Mouse (Mus musculus) midbrain, embryonic 15.5 days (tissue): ENCODE measurements around the gene Olfr1222. TPM values are rescaled to one million over a fixed set of nuclear protein-coding genes. Genes with fewer than 3 reads are reported as not detected.
"Not testable (repeated sequence)": the region's sequence is repeated elsewhere in the genome, so short reads cannot be mapped to it uniquely, and the experiment has no call there.

ENCODE experiments used
- ATAC-seq: fragments of 200-750 bp; cut with Nextera tagmentation; replicated peaks from 2 replicates; pipeline ENCODE4 v1.8.0; 2017; ENCODE audit warnings: moderate TSS enrichment
- H3K27ac ChIP-seq: fragments of 300-500 bp; sonication (generic); 2 replicates; pipeline ENCODE4 v1.5.1; 2015; ENCODE audit warnings: mild to moderate bottlenecking, inconsistent platforms
- H3K27me3 ChIP-seq: fragments of 300-500 bp; sonication (generic); replicated peaks from 2 replicates; pipeline ENCODE4 v1.6.1; 2015; ENCODE audit warnings: inconsistent platforms
- H3K36me3 ChIP-seq: fragments of 300-500 bp; sonication (generic); replicated peaks from 2 replicates; pipeline ENCODE4 v1.6.1; 2015; ENCODE audit warnings: inconsistent platforms
- H3K4me1 ChIP-seq: fragments of 300-500 bp; sonication (generic); 2 replicates; pipeline ENCODE4 v1.6.1; 2015; ENCODE audit warnings: inconsistent platforms
- H3K4me2 ChIP-seq: fragments of 300-500 bp; sonication (generic); 2 replicates; pipeline ENCODE4 v1.6.1; 2015; ENCODE audit warnings: inconsistent platforms, mild to moderate bottlenecking, moderate library complexity
- H3K4me3 ChIP-seq: fragments of 300-500 bp; sonication (generic); 2 replicates; pipeline ENCODE4 v1.5.1; 2015; ENCODE audit warnings: mild to moderate bottlenecking, inconsistent platforms
- H3K9ac ChIP-seq: fragments of 300-500 bp; sonication (generic); 2 replicates; pipeline ENCODE4 v1.6.1; 2015; ENCODE audit warnings: mild to moderate bottlenecking, inconsistent platforms
- H3K9me3 ChIP-seq: fragments of 300-500 bp; sonication (generic); 2 replicates; pipeline ENCODE4 v1.6.1; 2016; ENCODE audit warnings: inconsistent platforms
- WGBS: fragments of 180-500 bp; shearing (Covaris S2); methylation state at CpG from one replicate; pipeline ENCODE4 v1.1.7; 2015; ENCODE audit warnings: mixed read lengths; 5-methylcytosine and 5-hydroxymethylcytosine counted together
- polyA plus RNA-seq: library from polyadenylated mRNA; unstranded; fragments of >200 nt; fragmentation: Nextera tagmentation; extraction: Ambion mirVana; gene quantifications from 2 replicates; pipeline ENCODE4 v1.2.1, GENCODE M21; 2015

The Olfr1222 gene
- polyA plus RNA-seq: not detected in 2 replicates

DNA sequence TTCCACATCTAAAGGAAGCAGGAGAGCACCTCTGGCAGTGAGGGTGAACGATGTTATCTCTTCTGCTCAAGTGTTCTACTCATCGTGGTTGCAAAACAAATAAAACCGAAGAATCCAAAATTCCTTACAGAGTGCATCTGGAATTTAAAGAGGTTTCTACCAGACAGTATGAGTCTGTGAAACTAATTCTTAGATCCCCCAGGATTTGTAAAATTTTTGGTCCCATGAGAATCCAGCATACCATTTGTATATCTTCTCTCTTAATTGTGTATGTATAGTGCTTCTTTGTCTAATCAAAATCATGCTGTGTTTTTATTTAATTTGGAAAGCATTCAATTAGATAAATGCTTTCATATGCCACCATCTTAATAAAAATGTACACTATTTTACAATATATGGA is at the start of gene Olfr1222:
Gene Olfr1222, minus strand, starts transcription at position 101 of the 400 bp plus-strand sequence.
- Histone ChIP-seq H3K4me2 (no peak within 1 kb of the TSS), H3K9ac (no peak within 1 kb of the TSS), H3K27ac (no peak within 1 kb of the TSS), H3K4me1 (no peaks in the 10 kb centered on the region), H3K27me3 (no peaks in the 10 kb centered on the region), H3K9me3 (no peaks in the 10 kb centered on the region), H3K36me3 (no peaks in the 10 kb centered on the region), H3K4me3 (no peak within 1 kb of the TSS)
- no peak for ATAC-seq
- 78% methylated on average over 3 of the region's 3 CpGs for WGBS

DNA sequence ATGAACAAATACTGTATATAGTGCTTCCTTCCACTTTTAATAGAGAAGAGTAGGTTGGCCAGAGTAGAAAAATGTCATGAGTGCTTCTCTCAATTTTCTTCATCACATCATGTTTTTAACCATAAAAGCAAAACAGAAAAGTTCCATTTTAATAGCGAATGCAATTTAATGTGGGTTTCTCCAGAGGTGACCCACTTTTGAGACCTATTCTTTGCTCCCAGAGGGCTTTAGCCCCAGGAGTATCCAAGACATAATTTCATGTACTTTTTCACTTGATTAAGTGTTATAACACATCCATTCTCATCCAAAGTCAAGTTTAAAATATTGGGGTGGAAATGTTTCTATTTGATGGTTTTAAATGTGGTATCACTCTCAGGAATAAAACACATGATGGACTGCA is 41.7 kb upstream of the Olfr1222 start, which contains the start of gene Olfr1225:
Gene Olfr1225, minus strand, starts transcription at position 101 of the 400 bp plus-strand sequence.
- Histone ChIP-seq H3K9me3 (no peaks in the 10 kb centered on the region), H3K27ac (no peak within 1 kb of the TSS), H3K9ac (no peak within 1 kb of the TSS), H3K36me3 (no peaks in the 10 kb centered on the region), H3K4me3 (no peak within 1 kb of the TSS), H3K4me2 (no peak within 1 kb of the TSS), H3K4me1 (no peaks in the 10 kb centered on the region), H3K27me3 (no peaks in the 10 kb centered on the region)
- WGBS: 88% methylated on average over 1 of the region's 1 CpGs
- ATAC-seq: no peak

DNA sequence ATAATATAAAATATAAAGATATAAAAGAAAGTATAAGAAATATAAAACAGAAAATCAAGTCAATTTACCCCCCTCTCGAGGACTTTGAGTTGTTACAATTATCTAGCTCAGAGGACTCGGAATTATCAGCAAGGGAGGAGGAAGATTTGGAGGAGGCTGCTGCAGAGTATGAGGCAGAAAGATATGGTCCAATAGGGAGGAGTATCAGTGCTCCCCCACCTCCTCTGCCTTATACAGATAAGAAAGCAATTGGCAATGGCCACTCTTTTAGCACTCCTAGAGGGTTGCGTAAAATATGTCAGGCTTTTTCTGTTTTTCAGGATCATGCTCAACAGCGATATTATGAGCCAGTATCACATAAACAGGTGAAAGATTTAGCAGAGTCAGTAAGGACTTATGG is 31.9 kb upstream of the Olfr1222 start:
- not testable (repeated sequence) for H3K4me1 ChIP-seq, ATAC-seq, H3K9me3 ChIP-seq, H3K4me3 ChIP-seq, H3K4me2 ChIP-seq, H3K27me3 ChIP-seq, H3K9ac ChIP-seq, H3K27ac ChIP-seq, H3K36me3 ChIP-seq
- WGBS: 91% methylated on average over 4 of the region's 4 CpGs

DNA sequence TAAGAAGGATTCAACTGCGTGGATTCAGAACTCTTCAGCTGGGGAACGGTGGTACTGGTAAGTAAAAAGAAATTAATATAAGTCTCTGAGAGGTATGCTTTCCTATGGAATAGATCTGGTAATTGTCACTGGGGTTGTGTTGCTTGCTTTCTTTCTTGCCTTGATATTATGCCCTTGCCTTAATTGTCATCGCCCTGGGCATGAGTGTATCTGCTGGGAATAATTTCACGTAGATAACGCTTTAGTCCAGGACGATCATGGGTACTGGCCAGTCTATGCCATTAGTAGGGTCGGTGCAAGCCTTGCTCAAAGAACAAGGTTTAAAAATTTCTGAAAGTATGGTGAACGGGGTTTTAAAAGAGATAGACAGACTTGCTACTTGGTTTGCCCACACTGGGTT is 31.1 kb upstream of the Olfr1222 start, which contains the start of gene Olfr1224-ps1:
Gene Olfr1224-ps1, minus strand, starts transcription at position 101 of the 400 bp plus-strand sequence.
- H3K9ac ChIP-seq, ATAC-seq, H3K27ac ChIP-seq, H3K4me3 ChIP-seq, H3K36me3 ChIP-seq, H3K4me2 ChIP-seq, H3K4me1 ChIP-seq, H3K27me3 ChIP-seq, H3K9me3 ChIP-seq: not testable (repeated sequence)
- 96% methylated on average over 8 of the region's 8 CpGs for WGBS

DNA sequence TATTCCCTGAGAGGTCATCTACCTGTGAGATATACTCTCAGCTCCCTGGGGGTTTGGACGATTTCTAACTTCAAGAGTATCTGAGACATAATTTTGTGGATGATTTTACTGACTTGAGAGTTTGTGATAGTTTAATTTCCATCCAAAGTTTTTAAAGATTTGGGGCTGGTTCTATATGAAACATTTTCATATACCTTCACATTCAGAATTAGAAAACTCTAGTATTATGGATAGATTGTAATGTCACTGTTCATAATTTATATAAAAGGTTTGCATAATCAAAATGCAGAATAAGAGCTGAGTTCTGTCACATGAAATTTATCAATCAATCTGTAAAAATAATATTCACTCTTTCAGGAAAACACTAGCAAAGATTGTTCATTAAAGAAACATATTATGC is 18.6 kb upstream of the Olfr1222 start, which contains the start of gene Olfr1223:
Gene Olfr1223, minus strand, starts transcription at position 101 of the 400 bp plus-strand sequence.
- no peaks in the 10 kb centered on the region for H3K27me3 ChIP-seq
- WGBS: 87% methylated on average over 1 of the region's 1 CpGs
- no peak within 1 kb of the TSS for H3K4me2 ChIP-seq
- no peak within 1 kb of the TSS for H3K27ac ChIP-seq
- no peak for ATAC-seq
- no peaks in the 10 kb centered on the region for H3K9me3 ChIP-seq
- no peak within 1 kb of the TSS for H3K9ac ChIP-seq
- H3K4me1 ChIP-seq: no peaks in the 10 kb centered on the region
- no peak within 1 kb of the TSS for H3K4me3 ChIP-seq
- no peaks in the 10 kb centered on the region for H3K36me3 ChIP-seq

DNA sequence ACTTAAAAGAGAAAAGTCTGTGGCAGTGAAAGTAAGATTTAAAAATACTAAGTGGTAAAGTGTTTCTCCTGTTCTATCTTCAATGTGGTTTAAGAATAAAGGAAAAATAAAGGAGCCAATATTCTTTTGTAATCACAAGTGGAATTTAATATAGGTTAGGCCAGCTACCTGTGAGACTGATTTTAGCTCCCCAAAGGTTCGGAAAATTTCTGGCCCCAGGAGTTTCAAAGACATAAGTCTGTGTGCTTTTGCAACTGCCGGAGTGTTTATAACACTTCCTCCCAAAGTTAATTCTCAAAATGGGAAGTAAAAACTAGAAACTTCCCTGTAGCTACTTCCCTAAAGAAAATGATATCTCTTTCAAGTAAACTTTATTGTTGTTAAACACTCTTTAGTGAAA is 15.7 kb downstream of the Olfr1222 start, which contains the start of gene Olfr1221:
Gene Olfr1221, minus strand, starts transcription at position 101 of the 400 bp plus-strand sequence.
- 90% methylated on average over 2 of the region's 2 CpGs for WGBS
- Histone ChIP-seq H3K36me3 (no peaks in the 10 kb centered on the region), H3K4me1 (no peaks in the 10 kb centered on the region), H3K27me3 (no peaks in the 10 kb centered on the region), H3K9ac (no peak within 1 kb of the TSS), H3K9me3 (no peaks in the 10 kb centered on the region), H3K27ac (no peak within 1 kb of the TSS), H3K4me3 (no peak within 1 kb of the TSS), H3K4me2 (no peak within 1 kb of the TSS)
- no peak for ATAC-seq

DNA sequence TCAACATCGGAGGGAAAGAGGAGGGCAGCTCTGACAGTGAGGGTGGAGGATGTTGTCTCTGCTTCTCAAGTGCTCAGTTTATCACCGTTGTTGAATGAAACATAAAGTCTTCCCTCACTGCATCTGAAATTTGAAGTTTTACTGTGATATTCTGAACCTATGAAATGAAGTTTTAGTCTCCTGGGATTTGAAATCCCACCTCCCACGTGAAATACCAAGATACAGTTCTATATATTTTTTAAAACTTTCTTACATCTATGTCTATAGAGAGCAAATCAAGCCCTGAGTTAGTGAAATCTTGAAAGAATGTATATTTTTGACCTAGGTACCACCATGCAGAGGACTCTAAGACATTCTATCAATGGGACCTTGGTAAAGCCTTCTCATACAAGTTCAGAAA is 26.1 kb downstream of the Olfr1222 start, which contains the start of gene Olfr1220:
Gene Olfr1220, minus strand, starts transcription at position 101 of the 400 bp plus-strand sequence.
- Histone ChIP-seq H3K4me1 (no peaks in the 10 kb centered on the region), H3K4me3 (no peak within 1 kb of the TSS), H3K9ac (no peak within 1 kb of the TSS), H3K36me3 (no peaks in the 10 kb centered on the region), H3K9me3 (no peaks in the 10 kb centered on the region), H3K27me3 (no peaks in the 10 kb centered on the region), H3K27ac (no peak within 1 kb of the TSS), H3K4me2 (no peak within 1 kb of the TSS)
- 79% methylated on average over 3 of the region's 3 CpGs for WGBS
- no peak for ATAC-seq

DNA sequence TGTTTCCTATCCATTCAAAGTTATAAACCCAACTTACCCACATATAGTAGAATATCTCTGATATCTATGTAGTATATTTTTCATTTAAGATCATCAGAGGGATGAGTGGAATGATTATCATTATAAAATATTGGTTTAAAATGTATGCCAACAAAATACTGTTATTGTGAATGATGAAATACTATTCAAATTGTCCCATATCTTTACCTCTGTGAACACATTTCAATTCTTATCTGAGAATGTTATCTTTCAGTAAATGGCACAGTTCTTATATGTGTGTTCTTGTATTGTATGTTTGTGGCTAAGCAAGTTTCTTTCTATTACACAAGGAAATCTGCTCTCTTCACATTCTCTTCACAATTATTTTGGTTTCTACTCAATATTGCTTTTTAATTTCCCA is 27.2 kb downstream of the Olfr1222 start:
- Histone ChIP-seq H3K27ac (no peak overlapping the region), H3K36me3 (no peaks in the 10 kb centered on the region), H3K27me3 (no peaks in the 10 kb centered on the region), H3K9ac (no peak overlapping the region), H3K9me3 (no peaks in the 10 kb centered on the region), H3K4me2 (no peak overlapping the region), H3K4me3 (no peak overlapping the region), H3K4me1 (no peaks in the 10 kb centered on the region)
- ATAC-seq: no peak

DNA sequence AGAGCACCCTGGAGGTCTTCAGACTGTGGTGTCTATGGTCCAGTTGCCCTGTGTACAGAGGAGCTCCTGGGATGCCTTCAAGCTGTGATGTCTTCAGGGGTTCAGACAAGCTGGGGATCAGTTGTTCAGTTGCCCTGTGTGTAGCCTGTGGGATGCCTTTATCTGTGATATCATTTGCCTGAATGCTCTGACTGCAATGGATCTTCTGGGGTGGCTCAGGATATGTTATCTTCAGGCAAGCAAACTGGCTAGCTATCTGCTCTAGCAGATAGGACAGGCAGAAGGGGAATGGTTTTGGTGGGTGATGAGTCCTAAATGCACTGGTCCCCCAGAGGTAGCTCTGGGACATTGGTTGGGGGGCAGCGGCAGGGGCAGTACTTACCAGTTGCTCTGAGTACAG is 39.0 kb downstream of the Olfr1222 start:
- Histone ChIP-seq H3K9ac (no peak overlapping the region), H3K36me3 (no peaks in the 10 kb centered on the region), H3K27me3 (no peaks in the 10 kb centered on the region), H3K4me2 (no peak overlapping the region), H3K9me3 (no peaks in the 10 kb centered on the region), H3K27ac (no peak overlapping the region), H3K4me3 (no peak overlapping the region), H3K4me1 (no peaks in the 10 kb centered on the region)
- WGBS: 100% methylated on average over 1 of the region's 1 CpGs
- ATAC-seq: no peak

DNA sequence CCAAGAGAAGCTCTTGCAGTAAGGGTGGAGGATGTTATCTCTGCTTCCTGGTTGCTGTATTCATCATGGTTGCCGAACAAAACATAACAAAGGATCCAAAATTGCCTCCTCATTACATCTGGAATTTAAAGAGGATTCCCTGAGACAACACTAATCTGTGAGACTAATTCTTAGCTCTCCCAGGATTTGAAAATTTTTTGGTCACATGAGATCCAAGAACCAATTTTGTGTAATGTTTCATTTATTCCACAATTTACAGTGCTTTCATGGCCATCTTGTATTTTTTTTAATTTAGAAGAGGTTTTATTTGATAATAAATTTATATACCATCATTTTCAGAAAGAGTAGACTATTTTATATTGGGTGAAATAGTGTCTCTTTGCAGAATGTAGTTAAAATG is 49.4 kb downstream of the Olfr1222 start, which contains the start of gene Olfr1219:
Gene Olfr1219, minus strand, starts transcription at position 101 of the 400 bp plus-strand sequence.
- Histone ChIP-seq H3K4me1 (no peaks in the 10 kb centered on the region), H3K4me3 (no peak within 1 kb of the TSS), H3K27me3 (no peaks in the 10 kb centered on the region), H3K36me3 (no peaks in the 10 kb centered on the region), H3K9me3 (no peaks in the 10 kb centered on the region), H3K27ac (no peak within 1 kb of the TSS), H3K9ac (no peak within 1 kb of the TSS), H3K4me2 (no peak within 1 kb of the TSS)
- no peak for ATAC-seq
- WGBS: 64% methylated on average over 1 of the region's 1 CpGs

DNA sequence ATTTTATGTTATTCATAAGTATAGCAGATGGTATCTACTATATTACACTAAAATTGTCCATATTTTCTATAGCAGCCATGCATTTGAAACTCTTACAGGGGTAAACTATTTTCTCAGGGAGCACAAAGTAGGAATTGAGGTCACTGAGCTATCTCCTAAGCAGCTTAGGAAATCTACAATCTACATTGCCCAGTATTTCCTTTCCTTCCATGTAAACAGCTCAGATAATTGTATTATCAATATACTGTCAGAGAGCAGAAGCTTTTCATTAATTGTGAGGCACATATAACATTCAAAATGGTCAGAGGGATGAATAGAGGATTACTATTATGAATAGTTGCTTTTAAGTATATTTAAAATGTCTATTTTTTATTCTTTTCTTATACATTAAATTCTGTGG is 51.4 kb downstream of the Olfr1222 start:
- H3K9me3 ChIP-seq: no peaks in the 10 kb centered on the region
- no peaks in the 10 kb centered on the region for H3K36me3 ChIP-seq
- no peak overlapping the region for H3K4me2 ChIP-seq
- no peak overlapping the region for H3K27ac ChIP-seq
- H3K4me1 ChIP-seq: no peaks in the 10 kb centered on the region
- no peak overlapping the region for H3K9ac ChIP-seq
- H3K27me3 ChIP-seq: no peaks in the 10 kb centered on the region
- no peak overlapping the region for H3K4me3 ChIP-seq
- ATAC-seq: no peak
